Mouse (Mus musculus) gastrocnemius, adult 8-10 months (tissue): Measurements from ENCODE around the gene Casp9. TPM values are rescaled to one million over a fixed set of nuclear protein-coding genes. Genes with fewer than 3 reads are reported as not detected.

Experiments
- DNase-seq, 2 experiments: peaks; one replicate each; pipeline ENCODE4 v3.0.0; 2022; ENCODE audit warnings: low spot score in 2 of 2
- total RNA-seq, 4 experiments: library from RNA; stranded (reverse); gene quantifications; 2 replicates each; pipeline ENCODE4 v1.2.4; 2022

Casp9 gene
- total RNA-seq, 4 experiments from 2014 or later = 1.5 to 2.5 (median 1.9) TPM

DNA sequence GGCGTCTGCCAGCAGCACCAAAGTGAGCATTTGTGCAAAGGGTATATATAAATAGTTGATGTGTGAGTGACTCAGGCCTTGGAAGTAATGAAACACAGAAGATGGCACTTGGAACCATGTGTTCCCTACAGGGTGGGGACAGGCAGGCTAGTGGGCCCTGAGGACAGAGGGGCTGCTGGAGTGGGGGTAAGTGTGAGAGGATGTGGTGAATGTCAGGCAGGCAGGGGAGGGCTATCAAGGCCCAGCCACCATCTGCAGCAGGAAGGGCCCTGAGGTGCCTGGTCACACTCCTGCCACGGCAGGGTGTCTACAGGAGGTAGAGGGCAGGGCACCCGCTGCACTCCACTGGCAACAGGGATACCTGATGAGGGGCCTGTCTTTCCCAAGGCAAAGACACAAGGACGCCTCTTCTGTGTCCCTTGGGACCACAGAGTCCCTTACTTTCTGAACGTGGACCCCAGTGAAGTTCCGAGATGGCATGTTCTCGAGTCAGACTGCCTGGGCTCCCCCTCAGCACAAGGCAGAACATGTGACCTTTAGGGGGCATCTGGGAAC, 70.4 kb downstream of the Casp9 start:
- no peak for DNase-seq

DNA sequence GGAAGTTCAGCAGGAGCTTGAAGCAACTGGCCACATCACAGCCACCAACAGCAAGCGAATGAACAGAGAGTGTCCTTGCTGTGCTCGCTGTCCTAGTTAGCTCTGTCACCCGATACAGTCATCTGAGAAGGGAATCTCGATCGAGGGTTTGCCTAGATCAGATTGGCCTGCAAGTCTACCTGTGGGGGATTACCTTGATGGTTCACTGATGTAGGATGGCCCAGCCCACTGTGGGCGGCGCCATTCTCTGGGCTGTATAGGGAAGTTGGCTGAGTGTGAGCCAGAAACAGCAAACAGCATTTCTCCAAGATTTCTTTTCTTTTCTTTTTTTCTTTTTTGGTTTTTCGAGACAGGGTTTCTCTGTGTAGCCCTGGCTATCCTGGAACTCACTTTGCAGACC, 71.1 kb downstream of the Casp9 start:
- no peak for DNase-seq

DNA sequence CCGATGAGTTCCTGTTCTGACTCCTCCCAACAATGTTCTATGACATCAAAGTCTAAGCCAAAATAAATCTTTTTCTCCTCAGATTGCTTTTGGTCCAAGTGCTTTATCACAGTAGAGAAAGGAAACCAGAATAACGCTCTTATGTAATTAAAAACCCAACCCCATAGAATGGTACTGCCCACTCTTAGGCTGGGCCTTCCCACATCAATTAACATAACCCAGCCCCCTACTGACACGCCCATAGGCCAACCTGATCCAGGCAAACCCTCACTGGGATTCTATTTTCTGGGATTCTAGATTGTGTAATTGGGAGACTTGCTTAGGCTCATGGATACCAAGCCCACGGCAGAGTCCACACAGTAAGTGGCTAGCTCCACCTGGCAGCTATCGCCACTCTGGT, 71.6 kb downstream of the Casp9 start:
- DNase-seq = no peak

Other genes starting within 250 kb of the Casp9 start
- gene Fblim1, start 187.5 kb upstream of the Casp9 start, total RNA-seq = 1 to 10 TPM in 2 of 4 experiments, under 1 TPM in 2; 0.46 to 2.2 (median 0.94) TPM
- under 1 TPM; 0.16 to 0.46 (median 0.31) TPM for gene Tmem82, start 175.0 kb upstream of the Casp9 start, total RNA-seq
- gene Slc25a34, start 169.8 kb upstream of the Casp9 start, total RNA-seq = 10 to 100 TPM in 3 of 4 experiments, 1 to 10 TPM in 1; 9.2 to 14.0 (median 12.3) TPM
- gene Plekhm2, start 128.7 kb upstream of the Casp9 start, total RNA-seq = 10 to 100 TPM; 25.0 to 32.5 (median 30.2) TPM
- 10 to 100 TPM in 2 of 4 experiments, 1 to 10 TPM in 2; 6.0 to 12.0 (median 9.2) TPM for gene Rsc1a1, start 108.0 kb upstream of the Casp9 start, total RNA-seq
- gene Ddi2, start 70.2 kb upstream of the Casp9 start, total RNA-seq = 10 to 100 TPM; 53.9 to 63.4 (median 56.8) TPM
- gene Agmat, start 46.9 kb upstream of the Casp9 start, total RNA-seq = not detected
- gene Dnajc16, start 2.7 kb upstream of the Casp9 start, total RNA-seq = 10 to 100 TPM; 11.6 to 13.9 (median 13.8) TPM
- not detected for gene Cela2a, start 32.5 kb downstream of the Casp9 start, total RNA-seq
- not detected for gene Ctrc, start 52.7 kb downstream of the Casp9 start, total RNA-seq
- gene Efhd2, start 81.3 kb downstream of the Casp9 start, total RNA-seq = 1 to 10 TPM; 2.1 to 3.7 (median 3.1) TPM
- gene Fhad1, start 221.5 kb downstream of the Casp9 start, total RNA-seq = not detected